Mouse (Mus musculus) WW6 (cell line): ENCODE data around the gene Espn.

ENCODE experiments used
- DNase-seq: peaks from one replicate; pipeline ENCODE4 v3.0.0-alpha.2; 2013; ENCODE audit warnings: low read depth, low spot score

Espn gene

DNA sequence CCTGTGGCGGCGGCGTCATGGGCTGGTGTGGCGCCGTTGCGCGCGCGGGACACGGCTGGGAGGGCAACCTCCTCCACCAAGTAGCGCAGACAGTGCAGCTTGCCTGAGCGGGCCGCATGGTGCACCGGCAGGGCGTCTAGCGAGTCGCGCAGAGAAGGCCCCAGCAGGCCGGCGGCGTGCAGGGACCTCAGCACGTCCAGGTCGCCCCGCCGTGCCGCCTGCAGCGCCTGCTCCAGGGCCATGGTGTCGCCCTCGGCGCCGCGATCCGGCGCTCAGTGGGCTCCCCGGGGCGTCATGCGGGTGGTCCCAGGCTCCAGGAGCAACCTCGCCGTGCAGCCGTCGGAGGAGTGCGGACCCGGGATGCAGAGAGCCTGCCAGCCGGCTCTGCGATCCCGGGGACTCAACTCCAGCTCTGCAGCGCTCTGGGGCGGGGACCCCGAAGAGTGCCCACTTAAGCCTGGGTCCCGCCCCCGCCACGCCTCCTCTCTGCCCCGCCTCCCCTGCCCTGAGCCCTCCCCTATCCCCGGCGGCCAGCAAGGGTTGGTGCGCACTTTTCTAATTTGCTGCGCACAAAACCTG lies at the start of gene Espn:
TSS of gene Espn (minus strand) at position 406 of the 579 bp plus-strand sequence.
- no peak for DNase-seq

DNA sequence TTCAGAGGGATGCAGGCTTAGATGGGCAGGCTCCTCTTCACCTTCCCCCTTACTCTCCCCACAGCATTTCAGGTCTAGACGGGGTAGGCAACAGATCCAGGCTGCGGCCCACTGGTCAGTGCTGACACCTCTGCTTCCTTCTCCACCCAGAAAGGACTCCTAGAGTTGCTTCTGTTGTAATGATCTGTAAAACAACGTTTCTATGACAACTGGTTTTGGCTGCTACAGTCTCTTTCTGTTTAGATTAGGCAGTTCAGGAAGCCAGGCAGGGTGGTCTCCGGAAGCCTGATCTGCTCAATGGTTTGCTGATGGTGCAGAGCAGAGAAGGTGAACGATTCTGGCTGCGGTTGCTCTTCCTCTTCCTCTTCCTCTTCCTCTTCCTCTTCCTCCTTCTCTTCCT lies 49.3 kb upstream of the Espn start:
- no peak for DNase-seq

DNA sequence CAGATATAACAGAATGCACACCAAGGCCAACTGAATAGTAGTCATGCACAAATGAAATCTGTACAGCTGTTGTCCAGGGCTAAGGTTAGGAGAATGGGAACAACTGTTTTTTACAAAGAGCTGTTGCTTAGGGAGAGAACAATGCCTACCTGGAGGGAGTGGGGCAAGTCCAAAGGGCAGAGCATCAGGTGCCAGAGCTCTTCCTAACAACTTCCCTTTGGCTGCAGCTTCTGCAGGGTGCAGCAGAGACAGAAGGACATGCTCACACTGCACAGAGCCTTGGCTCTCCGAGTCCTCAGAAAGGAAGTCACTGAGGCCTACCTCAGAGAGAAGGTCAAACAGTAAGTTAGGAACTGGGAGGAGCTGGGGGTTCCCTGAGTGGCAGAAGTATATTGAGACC lies 47.4 kb upstream of the Espn start:
- no peak for DNase-seq

DNA sequence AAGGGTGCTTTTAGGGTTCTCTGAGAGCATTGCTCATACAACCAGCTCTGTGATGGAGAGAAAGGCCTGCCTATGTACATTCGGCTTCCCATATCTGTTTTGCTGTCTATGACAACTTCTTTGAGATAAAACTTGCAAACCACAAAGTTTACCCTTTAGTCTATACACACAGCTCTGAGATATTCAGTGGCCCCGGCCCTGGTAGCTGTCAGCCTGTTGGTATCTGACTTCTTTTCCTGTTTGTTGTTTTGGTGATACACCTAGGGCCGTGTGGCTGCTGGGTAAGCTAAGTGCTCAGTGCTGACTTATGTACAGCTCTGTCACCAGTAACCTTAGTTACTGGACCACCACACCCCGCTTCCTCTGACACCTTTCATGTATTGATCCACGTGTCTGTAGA lies 45.4 kb upstream of the Espn start:
- no peak for DNase-seq

GRCm38 (mm10) chr4:152196276-152196675 lies 44.1 kb upstream of the Espn start:
- DNase-seq: no peak

GRCm38 (mm10) chr4:152194476-152195175 lies 42.5 kb upstream of the Espn start:
- no peak for DNase-seq

GRCm38 (mm10) chr4:152192569-152192968 lies 40.4 kb upstream of the Espn start:
- DNase-seq: no peak

GRCm38 (mm10) chr4:152190701-152191100 lies 38.5 kb upstream of the Espn start:
- DNase-seq: no peak

GRCm38 (mm10) chr4:152190096-152190653 lies 38.0 kb upstream of the Espn start:
- DNase-seq: no peak

- DNase-seq: no peak
Measured at GRCm38 (mm10) chr4:152189691-152190090, 37.5 kb upstream of the Espn start.

DNA sequence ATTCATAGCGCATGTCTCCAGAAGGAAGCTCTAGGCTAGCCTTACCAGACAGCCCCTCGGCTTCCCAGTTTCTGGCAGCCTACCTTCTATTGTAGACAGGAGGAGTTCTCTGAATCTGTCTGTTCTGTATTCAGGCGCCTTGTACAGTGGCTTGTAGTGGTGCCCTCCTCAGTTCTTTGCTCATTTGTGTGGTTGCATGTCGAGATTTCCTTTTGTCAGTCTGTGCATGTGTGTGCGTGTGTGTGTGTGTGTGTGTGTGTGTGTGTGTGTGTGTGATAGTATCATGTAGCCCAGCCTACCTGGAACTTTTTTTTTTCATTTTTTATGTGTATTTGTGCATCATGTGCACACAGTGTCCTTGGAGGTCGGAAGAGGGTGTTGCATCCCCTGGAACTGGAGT lies 36.9 kb upstream of the Espn start:
- DNase-seq: no peak

DNA sequence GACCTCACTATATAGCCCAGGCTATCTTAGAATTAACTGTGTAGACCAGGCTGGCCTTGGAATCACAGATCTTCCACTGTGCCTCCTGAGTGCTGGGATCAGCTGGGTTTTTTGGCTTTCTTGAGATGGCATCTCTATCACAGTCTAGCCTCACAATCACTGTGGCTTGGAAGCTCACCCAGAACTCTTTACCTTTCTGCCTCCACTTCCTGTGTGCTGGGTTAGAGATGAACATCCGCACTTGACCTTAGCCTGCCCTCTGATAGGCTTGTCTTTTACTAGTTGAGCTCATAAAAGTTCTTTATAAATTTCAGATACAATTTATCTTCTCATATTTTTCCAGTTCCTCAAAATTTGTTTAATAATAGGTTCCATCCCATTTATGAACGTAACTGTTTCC lies 36.5 kb upstream of the Espn start:
- DNase-seq: no peak

DNA sequence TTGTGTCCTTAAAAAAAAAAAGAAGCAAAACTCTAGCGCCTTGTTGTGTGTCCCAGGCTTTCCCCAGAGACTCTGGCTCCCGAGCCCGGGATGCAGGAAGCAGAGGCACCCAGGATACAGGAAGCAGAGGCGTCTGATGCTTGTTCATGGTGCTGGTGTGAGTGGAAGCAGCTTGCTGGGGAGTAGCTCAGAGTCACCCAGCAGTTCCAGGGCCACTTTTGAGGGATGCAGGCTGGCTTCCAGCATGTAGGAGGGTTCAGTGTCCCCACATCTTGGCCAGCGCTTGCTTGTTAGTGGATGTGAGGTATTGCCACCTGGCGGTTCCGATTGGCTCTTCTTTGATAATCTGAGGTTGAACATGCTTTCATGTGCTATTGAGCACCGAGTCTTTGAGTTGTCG lies 35.0 kb upstream of the Espn start:
- DNase-seq: no peak

- DNase-seq: no peak
Measured at GRCm38 (mm10) chr4:152186205-152187082, 34.3 kb upstream of the Espn start.

DNA sequence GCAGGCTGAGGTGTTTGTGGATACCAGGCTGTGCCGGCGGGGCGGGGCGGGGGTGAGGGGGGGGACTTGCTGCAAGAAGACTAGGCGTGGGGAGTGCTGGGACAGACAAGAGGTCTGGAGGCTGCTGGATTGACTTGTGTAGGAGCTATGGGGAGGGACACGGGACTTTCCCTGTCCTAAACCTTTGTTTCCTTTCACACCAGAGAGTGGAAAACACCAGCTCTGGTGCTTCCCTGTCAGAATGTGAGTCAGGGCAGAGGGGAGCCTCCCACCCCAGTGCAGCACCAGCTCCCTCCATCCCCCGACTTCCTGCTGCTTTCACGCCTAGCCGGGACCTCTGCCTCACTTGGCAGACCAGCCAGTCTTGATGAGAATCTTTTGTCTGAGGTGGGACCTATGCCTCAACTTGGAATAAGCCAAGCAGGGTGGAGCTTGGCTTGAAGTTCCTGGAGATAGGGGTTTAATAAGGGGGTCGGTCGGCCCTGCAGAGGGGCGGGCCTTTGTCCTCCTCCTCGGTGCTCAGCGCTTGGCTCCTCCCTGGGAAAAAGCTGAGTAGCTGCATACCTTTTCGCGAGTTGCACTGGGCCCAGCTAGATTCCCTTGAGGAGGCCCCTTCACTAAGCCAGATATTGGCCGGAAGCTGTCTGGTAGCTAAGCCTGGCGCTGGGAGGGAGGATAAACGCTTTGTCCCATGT lies 33.5 kb upstream of the Espn start:
- no peak for DNase-seq

DNA sequence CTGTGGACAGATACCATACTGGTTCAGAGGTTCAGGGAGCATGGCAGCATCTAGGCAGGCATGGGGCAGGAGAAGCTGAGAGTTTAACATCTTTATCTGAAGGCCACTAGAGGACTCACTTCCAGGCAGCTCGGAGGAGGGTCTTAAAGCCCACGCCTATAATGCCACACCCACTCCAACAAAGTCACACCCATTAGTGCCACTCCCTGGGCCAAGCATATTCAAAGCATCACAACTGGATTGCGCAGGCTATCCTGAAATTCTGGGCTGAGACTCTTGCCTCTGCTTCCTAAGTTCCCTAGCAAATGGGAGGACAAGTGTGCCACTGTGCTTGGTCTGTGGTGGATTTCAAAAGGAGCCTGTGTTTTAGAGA lies 33.0 kb upstream of the Espn start:
- peak; percentile 59 for DNase-seq

GRCm38 (mm10) chr4:152184353-152185035 lies 32.3 kb upstream of the Espn start:
- DNase-seq: no peak

- DNase-seq: no peak
Measured at GRCm38 (mm10) chr4:152182205-152182604, 30.0 kb upstream of the Espn start.

GRCm38 (mm10) chr4:152179946-152180660 lies 27.9 kb upstream of the Espn start:
- no peak for DNase-seq

GRCm38 (mm10) chr4:152178916-152179705 lies 26.9 kb upstream of the Espn start:
- DNase-seq: no peak
